Mouse (Mus musculus): ENCODE measurements around the gene Pcsk7. TPM values are rescaled to one million over a fixed set of nuclear protein-coding genes. Genes with fewer than 3 reads are reported as not detected.

Pcsk7 gene
- total and polyA plus RNA-seq, 3 experiments = 12.7 to 14.3 TPM; not detected in 1

GRCm38 (mm10) chr9:45952057-45952456, 45.8 kb downstream of the Pcsk7 start:
- Histone ChIP-seq H3K27me3 (ENCODE audit: control insufficient read depth in 1 of 2, insufficient read depth in 2 of 2, low read length in 2 of 2) (no peaks in the 10 kb centered on the region), H3K4me1 (ENCODE audit: control insufficient read depth in 1 of 2, insufficient read depth in 2 of 2, low read length in 2 of 2) (peaks cover 2 to 11% of the 10 kb centered on the region in 2 experiments; a peak in 2 of 4 replicates), H3K9ac (ENCODE audit: control insufficient read depth, low read depth, low read length, poor library complexity, severe bottlenecking) (no peak overlapping the region), H3K4me3 (ENCODE audit: control insufficient read depth in 1 of 2, insufficient read depth in 1 of 2, low read depth in 2 of 2, low read length in 2 of 2) (no peak overlapping the region), H3K36me3 (ENCODE audit: control insufficient read depth in 1 of 2, insufficient read depth in 2 of 2, low read length in 2 of 2) (peaks cover 2 to 4% of the 10 kb centered on the region in 2 experiments; a peak in 3 of 4 replicates), H3K9me3 (replicated peaks; ENCODE audit: insufficient read depth, low read length) (no peaks in the 10 kb centered on the region), H3K79me2 (ENCODE audit: control insufficient read depth, insufficient read depth, low read length, poor library complexity) (peaks cover 12% of the 10 kb centered on the region), H3K27ac (ENCODE audit: control insufficient read depth, low read depth, low read length) (no peak overlapping the region)
- TF ChIP-seq TAL1 (IDR thresholded peaks at IDR 0.05; ENCODE audit: low read length) = no peak
- no peak for TF ChIP-seq NRF1 (IDR thresholded peaks at IDR 0.05; ENCODE audit: insufficient read depth, low read depth, low read length, poor library complexity, severe bottlenecking)
- no peak for TF ChIP-seq USF1 (IDR thresholded peaks at IDR 0.05; ENCODE audit: low read depth, low read length)
- no peak for TF ChIP-seq GATA1 (IDR thresholded peaks at IDR 0.05; ENCODE audit: low read depth, low read length)
- no peak for TF ChIP-seq MAFK (IDR thresholded peaks at IDR 0.05; ENCODE audit: borderline replicate concordance, low read depth, low read length)
- no peak for TF ChIP-seq CHD1 (IDR thresholded peaks at IDR 0.05; ENCODE audit: low read depth, low read length)
- TF ChIP-seq NELFE (IDR thresholded peaks at IDR 0.05; ENCODE audit: low read depth, low read length) = no peak
- no peak for TF ChIP-seq ZMIZ1 (IDR thresholded peaks at IDR 0.05; ENCODE audit: low read depth, low read length)
- no peak for TF ChIP-seq CTCF (IDR thresholded peaks at IDR 0.05 in 2 of 3, conservative IDR thresholded peaks at IDR 0.05 in 1 of 3; ENCODE audit: control insufficient read depth in 1 of 3, insufficient read depth in 1 of 3, low read depth in 2 of 3, low read length in 3 of 3, poor library complexity in 1 of 3, severe bottlenecking in 1 of 3)
- no peak for TF ChIP-seq E2F4 (IDR thresholded peaks at IDR 0.05; ENCODE audit: borderline replicate concordance, low read depth, low read length)
- no peak for TF ChIP-seq UBTF (IDR thresholded peaks at IDR 0.05; ENCODE audit: borderline replicate concordance, insufficient read depth, low read depth, low read length)
- TF ChIP-seq ETS1 (IDR thresholded peaks at IDR 0.05; ENCODE audit: low read depth, low read length) = no peak
- no peak for TF ChIP-seq JUND (IDR thresholded peaks at IDR 0.05; ENCODE audit: low read depth, low read length)
- no peak for TF ChIP-seq MYC (IDR thresholded peaks at IDR 0.05; ENCODE audit: low read depth, low read length)
- TF ChIP-seq ZKSCAN1 (IDR thresholded peaks at IDR 0.05; ENCODE audit: low read depth, low read length) = no peak
- no peak for DNase-seq (ENCODE audit: low read depth, low spot score)

DNA sequence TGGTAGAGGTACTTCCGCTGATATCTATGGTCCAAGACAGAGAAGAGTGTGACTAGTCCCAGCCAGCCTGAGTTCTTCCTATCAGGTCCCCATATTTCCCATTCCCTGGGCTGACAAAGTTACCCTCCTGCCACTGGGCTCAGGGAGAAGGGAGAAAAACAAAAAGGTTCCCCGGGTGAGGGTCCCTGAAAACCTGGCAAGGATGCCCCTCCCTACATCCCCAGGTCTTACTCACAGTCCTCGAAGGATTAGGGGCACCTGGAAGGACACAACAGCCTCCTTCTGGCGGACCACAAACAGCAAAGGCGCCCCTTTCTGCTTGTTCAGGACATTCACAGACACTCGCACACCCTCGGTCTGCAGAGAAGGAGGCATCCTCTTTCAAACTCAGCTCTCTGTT, 46.6 kb downstream of the Pcsk7 start:
- Histone ChIP-seq H3K27me3 (ENCODE audit: control insufficient read depth in 1 of 2, insufficient read depth in 2 of 2, low read length in 2 of 2) (no peaks in the 10 kb centered on the region), H3K4me1 (ENCODE audit: control insufficient read depth in 1 of 2, insufficient read depth in 2 of 2, low read length in 2 of 2) (peaks cover 2 to 11% of the 10 kb centered on the region in 2 experiments; a peak in 2 of 4 replicates), H3K36me3 (ENCODE audit: control insufficient read depth in 1 of 2, insufficient read depth in 2 of 2, low read length in 2 of 2) (peaks cover 2 to 4% of the 10 kb centered on the region in 2 experiments; a peak in 3 of 4 replicates), H3K79me2 (ENCODE audit: control insufficient read depth, insufficient read depth, low read length, poor library complexity) (peaks cover 12% of the 10 kb centered on the region), H3K9me3 (replicated peaks; ENCODE audit: insufficient read depth, low read length) (no peaks in the 10 kb centered on the region), H3K4me3 (ENCODE audit: control insufficient read depth in 1 of 2, insufficient read depth in 1 of 2, low read depth in 2 of 2, low read length in 2 of 2) (no peak overlapping the region), H3K9ac (ENCODE audit: control insufficient read depth, low read depth, low read length, poor library complexity, severe bottlenecking) (no peak overlapping the region), H3K27ac (ENCODE audit: control insufficient read depth, low read depth, low read length) (no peak overlapping the region)
- no peak for DNase-seq (ENCODE audit: low read depth, low spot score)
- TF ChIP-seq MEF2A (IDR thresholded peaks at IDR 0.05; ENCODE audit: extremely low read depth, insufficient replicate concordance, low read depth, low read length, poor library complexity, severe bottlenecking) (no peak), EP300 (IDR thresholded peaks at IDR 0.05; ENCODE audit: low read depth in 1 of 2, low read length in 2 of 2) (no peak), ZNF384 (IDR thresholded peaks at IDR 0.05; ENCODE audit: low read depth, low read length) (no peak), POLR2AphosphoS2 (IDR thresholded peaks at IDR 0.05; ENCODE audit: low read length) (no peak), NELFE (IDR thresholded peaks at IDR 0.05; ENCODE audit: low read depth, low read length) (no peak), USF1 (IDR thresholded peaks at IDR 0.05; ENCODE audit: low read depth, low read length) (no peak), MYC (IDR thresholded peaks at IDR 0.05; ENCODE audit: low read depth, low read length) (no peak), BHLHE40 (IDR thresholded peaks at IDR 0.05; ENCODE audit: borderline replicate concordance, low read depth, low read length) (no peak), RCOR1 (IDR thresholded peaks at IDR 0.05; ENCODE audit: low read depth, low read length) (no peak), TBP (IDR thresholded peaks at IDR 0.05; ENCODE audit: low read depth, low read length) (no peak), TCF12 (IDR thresholded peaks at IDR 0.05; ENCODE audit: low read depth, low read length) (no peak), MAZ (IDR thresholded peaks at IDR 0.05; ENCODE audit: low read depth, low read length) (no peak), CTCF (IDR thresholded peaks at IDR 0.05 in 2 of 3, conservative IDR thresholded peaks at IDR 0.05 in 1 of 3; ENCODE audit: control insufficient read depth in 1 of 3, insufficient read depth in 1 of 3, low read depth in 2 of 3, low read length in 3 of 3, poor library complexity in 1 of 3, severe bottlenecking in 1 of 3) (no peak), MAFK (IDR thresholded peaks at IDR 0.05; ENCODE audit: borderline replicate concordance, low read depth, low read length) (no peak)

Measured in MEL (cell line).